Mouse (Mus musculus): ENCODE results near the gene Ndufa8.

The Ndufa8 gene

GRCm38 (mm10) chr2:36040872-36041271, 8.3 kb downstream of the Ndufa8 start:
- no peak for DNase-seq (ENCODE audit: low read depth)

- DNase-seq (ENCODE audit: low read depth), result no peak
Observed at GRCm38 (mm10) chr2:36039297-36039985, 9.8 kb downstream of the Ndufa8 start.

DNA sequence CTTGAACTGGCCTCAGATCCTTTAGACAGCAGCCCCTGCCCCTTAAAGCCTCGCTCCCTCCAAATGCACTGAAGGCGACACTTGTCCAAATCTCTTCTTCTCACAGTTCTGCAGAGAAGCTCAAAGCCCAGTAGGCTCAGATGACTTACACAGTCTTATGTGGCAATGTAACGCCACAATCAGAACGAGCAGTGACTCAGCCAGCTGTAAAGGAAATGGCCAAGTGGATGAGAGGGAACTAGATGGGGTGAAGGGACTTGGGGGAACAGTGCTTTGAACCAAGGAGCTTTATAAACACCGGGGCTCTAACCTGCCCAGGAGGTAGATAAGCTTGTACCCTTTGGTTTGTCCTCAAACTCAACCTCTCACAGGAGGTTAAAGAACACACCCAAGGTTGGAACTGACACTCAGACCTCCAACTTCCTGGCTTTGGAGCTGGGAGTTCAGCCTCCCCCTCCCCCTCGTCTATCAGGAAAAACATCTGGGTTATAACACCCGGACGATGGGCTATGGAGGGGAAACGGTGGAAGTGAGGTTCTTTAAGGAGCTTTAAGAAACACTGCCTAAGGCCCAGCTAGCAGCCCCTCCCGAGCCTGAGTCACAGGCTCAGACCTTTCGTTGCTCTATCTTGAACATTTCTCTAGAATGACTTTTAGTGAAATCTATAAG, 13.7 kb downstream of the Ndufa8 start:
- DNase-seq (ENCODE audit: low read depth), result no peak

- no peak for DNase-seq (ENCODE audit: low read depth)
Observed at GRCm38 (mm10) chr2:36034898-36035297, 14.3 kb downstream of the Ndufa8 start.

- no peak for DNase-seq (ENCODE audit: low read depth)
Observed at GRCm38 (mm10) chr2:36033966-36034365, 15.2 kb downstream of the Ndufa8 start.

DNA sequence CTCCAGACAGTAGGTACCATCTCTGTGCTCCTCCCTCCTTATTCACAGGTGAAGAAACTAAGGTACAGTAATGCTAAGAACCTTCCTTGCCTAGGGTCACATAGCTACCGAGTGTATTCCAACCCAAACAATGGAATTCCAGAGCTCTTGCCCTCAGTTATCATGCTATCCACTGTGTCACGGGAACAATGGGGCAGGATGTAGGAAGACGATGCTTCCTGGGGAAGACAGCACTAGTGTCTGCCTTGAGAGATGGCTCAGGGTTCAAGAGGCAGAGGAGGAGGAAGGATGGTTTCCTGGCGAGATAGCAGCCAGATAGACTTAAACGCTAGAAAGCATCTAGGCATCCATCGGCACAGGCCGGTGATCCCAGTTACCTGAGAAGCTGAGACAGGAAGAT, 16.3 kb downstream of the Ndufa8 start:
- DNase-seq (ENCODE audit: low read depth), result no peak

- no peak for DNase-seq (ENCODE audit: low read depth)
Observed at GRCm38 (mm10) chr2:36023291-36023690, 25.9 kb downstream of the Ndufa8 start.

GRCm38 (mm10) chr2:36021385-36022159, 27.6 kb downstream of the Ndufa8 start:
- peak; percentile 83 for DNase-seq (ENCODE audit: low read depth)

GRCm38 (mm10) chr2:36013010-36013409, 36.2 kb downstream of the Ndufa8 start:
- no peak for DNase-seq (ENCODE audit: low read depth)

DNA sequence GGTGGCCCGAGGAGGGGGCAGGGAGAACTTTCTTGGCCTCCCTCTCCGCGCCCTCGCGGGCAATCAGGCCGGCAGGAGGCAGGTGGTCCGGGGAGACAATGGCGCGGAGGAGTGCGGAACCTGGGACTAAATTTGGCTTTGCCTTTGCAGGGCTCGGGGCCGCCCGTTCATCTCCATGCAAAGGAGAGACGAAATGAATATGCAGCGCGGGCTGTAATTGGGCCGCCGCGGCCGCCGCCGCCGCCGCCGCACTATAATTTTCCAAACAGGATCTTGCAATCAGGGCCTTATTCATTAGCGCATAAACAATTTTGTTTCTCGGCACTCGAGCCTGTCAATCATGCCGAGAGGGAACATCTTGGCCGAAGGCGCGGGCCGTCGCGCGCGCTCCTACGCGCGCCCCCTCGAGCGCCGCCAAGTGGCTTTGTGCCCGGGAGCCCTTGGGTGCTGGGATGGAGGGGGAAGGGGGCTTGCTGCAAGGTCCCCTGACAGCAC, 37.8 kb downstream of the Ndufa8 start:
- DNase-seq (ENCODE audit: low read depth), result no peak

DNA sequence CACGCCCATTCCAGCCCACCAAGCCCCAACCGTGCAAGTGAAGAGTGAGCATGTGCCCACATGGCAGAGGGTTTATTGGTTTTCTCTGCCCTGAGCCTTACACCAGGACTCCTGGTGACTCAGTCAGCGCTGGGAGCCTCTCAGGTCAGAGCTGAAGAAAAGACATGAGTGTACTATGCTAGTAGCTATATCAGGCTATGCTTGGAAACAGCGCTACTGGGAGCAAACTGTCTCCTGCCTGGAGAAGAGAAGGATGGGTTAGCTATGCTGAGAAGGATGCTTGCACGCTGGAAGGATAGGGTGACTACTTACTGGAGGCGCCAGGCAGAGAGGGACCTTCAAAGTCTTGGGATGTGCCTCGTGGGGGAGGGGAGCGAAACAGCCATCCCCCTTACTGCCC, 38.6 kb downstream of the Ndufa8 start:
- DNase-seq (ENCODE audit: low read depth), result no peak

- DNase-seq (ENCODE audit: low read depth), result peak; percentile 54
Observed at GRCm38 (mm10) chr2:36009386-36009785, 39.8 kb downstream of the Ndufa8 start.

DNA sequence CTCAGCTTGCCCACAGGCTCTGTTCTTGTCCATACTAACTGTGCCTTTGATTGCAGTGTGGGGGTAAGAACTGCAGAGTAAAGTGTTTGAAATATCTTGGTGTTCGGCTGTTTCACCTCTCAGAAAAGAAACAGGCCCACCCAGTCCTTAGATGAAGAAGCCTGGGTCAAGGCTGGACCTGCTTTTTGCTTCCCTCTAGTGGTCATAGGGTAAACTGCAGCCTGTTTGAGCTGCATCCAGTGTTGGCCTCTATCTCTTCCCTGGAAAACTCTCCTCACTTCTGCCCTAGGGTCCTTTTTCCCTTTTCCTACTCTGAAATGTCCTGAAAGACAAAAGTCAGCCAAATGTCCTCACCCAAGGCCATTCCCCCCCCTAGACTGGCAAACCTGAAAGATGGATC, 41.1 kb downstream of the Ndufa8 start:
- DNase-seq (ENCODE audit: low read depth), result peak; percentile 53

- DNase-seq (ENCODE audit: low read depth), result no peak
Observed at GRCm38 (mm10) chr2:36002188-36002587, 47.0 kb downstream of the Ndufa8 start.

GRCm38 (mm10) chr2:36000390-36000789, 48.8 kb downstream of the Ndufa8 start:
- no peak for DNase-seq (ENCODE audit: low read depth)

DNA sequence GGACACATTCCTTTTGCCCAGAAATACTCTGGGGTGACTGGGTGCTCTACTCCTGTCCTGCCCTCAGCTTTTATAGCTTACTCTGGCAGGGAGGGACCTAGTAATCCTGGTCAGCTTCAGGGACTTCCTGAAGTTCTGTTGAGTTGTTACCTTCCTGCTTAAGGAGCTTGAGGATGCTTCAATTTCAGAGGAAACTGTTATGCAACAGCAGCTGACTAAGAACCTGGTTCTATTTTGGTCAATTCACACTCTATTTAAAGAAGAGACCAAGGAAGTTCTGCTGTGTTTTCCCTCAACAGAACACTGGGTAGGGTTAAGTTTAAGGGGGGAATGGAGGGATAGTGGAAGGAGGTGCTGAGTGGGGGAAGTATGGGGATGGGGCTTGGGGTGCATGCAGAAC, 50.0 kb downstream of the Ndufa8 start:
- no peak for DNase-seq (ENCODE audit: low read depth)

DNA sequence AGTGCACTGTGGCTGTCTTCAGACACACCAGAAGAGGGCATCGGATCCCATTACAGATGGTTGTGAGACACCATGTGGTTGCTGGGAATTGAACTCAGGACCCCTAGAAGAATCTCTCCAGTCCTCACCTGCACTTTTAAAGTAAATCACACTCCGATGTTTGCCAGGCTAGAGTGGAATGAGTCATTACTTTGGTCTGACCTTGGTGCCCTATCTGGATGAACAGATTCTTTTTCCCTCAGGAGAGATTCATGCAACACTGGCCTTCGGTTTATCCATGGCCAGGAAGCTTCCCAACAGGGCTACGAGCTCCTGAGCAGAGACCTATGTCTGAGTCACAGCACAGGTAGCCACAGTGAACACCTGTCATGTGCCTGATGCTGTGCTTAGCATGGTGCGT, 50.8 kb downstream of the Ndufa8 start:
- DNase-seq (ENCODE audit: low read depth), result no peak

DNA sequence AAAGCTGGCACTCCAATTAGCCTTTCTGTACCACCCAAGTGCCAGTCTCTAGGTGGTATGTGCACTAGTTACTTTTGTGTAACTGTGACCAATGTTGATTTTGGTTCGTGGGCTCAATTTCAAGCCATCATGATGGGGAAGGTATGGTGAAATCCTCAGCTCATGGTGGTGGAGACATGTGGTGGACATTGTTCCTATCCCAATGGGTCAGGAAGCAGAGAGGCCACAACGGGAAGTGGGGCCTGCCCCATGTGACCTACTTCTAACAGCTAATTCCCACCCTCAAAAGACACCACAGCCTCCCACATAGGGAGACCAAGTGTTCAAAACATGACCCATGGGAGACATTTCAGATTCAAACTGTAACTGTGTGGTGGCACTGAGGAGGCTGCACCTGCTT, 52.5 kb downstream of the Ndufa8 start:
- DNase-seq (ENCODE audit: low read depth), result no peak

GRCm38 (mm10) chr2:35994303-35994702, 54.9 kb downstream of the Ndufa8 start:
- DNase-seq (ENCODE audit: low read depth), result no peak

DNA sequence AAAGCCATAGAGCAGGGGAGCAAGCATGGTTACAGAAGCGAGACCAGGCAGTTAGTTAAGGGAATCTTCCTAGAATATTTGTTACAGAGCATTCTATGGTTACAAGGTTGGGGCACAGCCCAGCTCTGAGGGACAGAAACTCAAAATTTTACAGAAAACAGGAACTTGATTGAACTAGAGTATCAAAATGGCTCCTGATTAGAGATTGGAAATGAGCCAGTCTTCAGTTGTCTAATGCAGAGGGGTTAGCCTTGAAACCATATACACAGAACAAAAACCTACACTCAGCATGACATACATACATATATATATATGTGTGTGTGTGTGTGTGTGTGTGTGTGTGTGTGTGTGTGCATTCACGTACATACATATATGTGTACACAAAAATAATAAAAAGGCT, 55.7 kb downstream of the Ndufa8 start:
- DNase-seq (ENCODE audit: low read depth), result no peak

DNA sequence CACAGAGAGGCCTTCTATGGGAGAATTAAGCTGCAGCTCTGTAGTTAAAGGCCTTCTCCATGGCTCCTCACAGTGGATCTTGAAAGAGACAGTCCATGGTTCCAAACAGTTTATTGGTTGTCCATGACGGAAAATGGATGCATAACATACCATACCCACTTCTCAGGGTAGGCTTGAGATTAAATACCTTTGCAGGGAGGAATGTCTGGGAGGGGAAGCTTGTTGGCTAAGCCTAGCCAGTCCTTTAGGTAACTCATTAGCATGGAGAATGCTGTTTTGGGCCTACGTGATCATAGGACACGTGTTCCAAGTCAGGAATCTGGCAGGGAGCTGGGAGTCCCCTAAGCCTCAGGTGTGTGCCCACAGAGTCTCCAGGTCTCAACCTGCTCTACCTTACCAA, 56.9 kb downstream of the Ndufa8 start:
- DNase-seq (ENCODE audit: low read depth), result no peak

Measured in c-Kit-positive CD71-negative TER-119-negative erythroid progenitor cells, embryonic 14.5 days (primary cell).